Mouse (Mus musculus) stomach, embryonic 16.5 days (tissue): ENCODE results near the gene Snx1. TPM values are rescaled to one million over a fixed set of nuclear protein-coding genes. Genes with fewer than 3 reads are reported as not detected.

Experiments
- ATAC-seq: fragments of 200-750 bp; cut with Nextera tagmentation; 2 replicates; pipeline ENCODE4 v1.8.0; 2017; ENCODE audit warnings: moderate number of reproducible peaks, moderate TSS enrichment; ENCODE audit not compliant: insufficient read depth, low FRiP score
- H3K27ac ChIP-seq: fragments of 300-500 bp; sonication (generic); 2 replicates; pipeline ENCODE4 v1.5.1; 2014; ENCODE audit warnings: low read length
- H3K27me3 ChIP-seq: fragments of 300-500 bp; sonication (generic); 2 replicates; pipeline ENCODE4 v1.6.1; 2014; ENCODE audit warnings: low read length, control low read depth, mixed read lengths; ENCODE audit not compliant: control insufficient read depth, insufficient read depth
- H3K36me3 ChIP-seq: fragments of 300-500 bp; sonication (generic); 2 replicates; pipeline ENCODE4 v1.6.1; 2014; ENCODE audit warnings: low read length; ENCODE audit not compliant: control insufficient read depth, insufficient read depth
- H3K4me1 ChIP-seq: fragments of 300-500 bp; sonication (generic); 2 replicates; pipeline ENCODE4 v1.6.1; 2014; ENCODE audit warnings: low read length, control low read depth, mixed read lengths; ENCODE audit not compliant: control insufficient read depth, insufficient read depth
- H3K4me2 ChIP-seq: fragments of 300-500 bp; sonication (generic); 2 replicates; pipeline ENCODE4 v1.6.1; 2014; ENCODE audit warnings: low read depth, low read length, mixed read lengths
- H3K4me3 ChIP-seq: fragments of 300-500 bp; sonication (generic); replicated peaks from 2 replicates; pipeline ENCODE4 v1.5.1; 2014; ENCODE audit warnings: mild to moderate bottlenecking, low read length
- H3K9ac ChIP-seq: fragments of 300-500 bp; sonication (generic); 2 replicates; pipeline ENCODE4 v1.6.1; 2014; ENCODE audit warnings: low read length
- H3K9me3 ChIP-seq: fragments of 300-500 bp; sonication (generic); replicated peaks from 2 replicates; pipeline ENCODE4 v1.6.1; 2016; ENCODE audit warnings: low read length, control low read depth; ENCODE audit not compliant: control insufficient read depth
- WGBS: fragments of 180-500 bp; shearing (Covaris S2); extraction: QIAGEN DNeasy Blood & Tissue Kit; methylation state at CpG from one replicate; pipeline ENCODE4 v1.1.7; 2014; 5-methylcytosine and 5-hydroxymethylcytosine counted together
- polyA plus RNA-seq: library from polyadenylated mRNA; unstranded; fragments of >200 nt; fragmentation: Nextera tagmentation; extraction: Ambion mirVana; gene quantifications from 2 replicates; pipeline ENCODE4 v1.2.1, GENCODE M21; 2015

Gene Snx1
- polyA plus RNA-seq, 1 experiment from 2014 or later, result 121 TPM

GRCm38 (mm10) chr9:66123648-66124047 lies 2.7 kb downstream of the Snx1 start:
- H3K27ac ChIP-seq, result 0 out of 2 replicates have a peak overlapping the region, but pooled peaks have one; percentile 85
- WGBS, result 5% methylated on average over 5 of the region's 5 CpGs

GRCm38 (mm10) chr9:66121421-66121820 lies 5.0 kb downstream of the Snx1 start:
- no peak for ATAC-seq
- H3K4me2 ChIP-seq, result no peak overlapping the region
- no peaks in the 10 kb centered on the region; the same call in 1 of the 2 replicates for H3K36me3 ChIP-seq
- no peak overlapping the region for H3K4me3 ChIP-seq
- H3K27ac ChIP-seq, result no peak overlapping the region
- peaks cover 25% of the 10 kb centered on the region for H3K4me1 ChIP-seq
- H3K9me3 ChIP-seq, result no peaks in the 10 kb centered on the region
- no peaks in the 10 kb centered on the region for H3K27me3 ChIP-seq
- no peak overlapping the region for H3K9ac ChIP-seq

More at GRCm38 (mm10) chr9:66123648-66124047, 2.7 kb downstream of the Snx1 start:
- H3K4me3 ChIP-seq, result peak overlapping the region; percentile 71
- H3K9ac ChIP-seq, result peak overlapping the region; percentile 90
- no peaks in the 10 kb centered on the region for H3K9me3 ChIP-seq
- no peak for ATAC-seq
- peak overlapping the region; percentile 76 for H3K4me2 ChIP-seq
- no peaks in the 10 kb centered on the region; the same call in 1 of the 2 replicates for H3K36me3 ChIP-seq
- H3K27me3 ChIP-seq, result no peaks in the 10 kb centered on the region
- peaks cover 21% of the 10 kb centered on the region for H3K4me1 ChIP-seq

- Histone ChIP-seq H3K9me3 (no peaks in the 10 kb centered on the region), H3K27me3 (no peaks in the 10 kb centered on the region), H3K4me3 (no peak overlapping the region), H3K4me1 (peaks cover 25% of the 10 kb centered on the region), H3K9ac (no peak overlapping the region), H3K36me3 (no peaks in the 10 kb centered on the region; the same call in 1 of the 2 replicates), H3K27ac (no peak overlapping the region), H3K4me2 (no peak overlapping the region)
- no peak for ATAC-seq
- 73% methylated on average over 3 of the region's 3 CpGs for WGBS
These were observed 5.4 kb downstream of the Snx1 start for GRCm38 (mm10) chr9:66120945-66121344.

- Histone ChIP-seq H3K4me1 (peaks cover 17% of the 10 kb centered on the region), H3K27me3 (no peaks in the 10 kb centered on the region), H3K9me3 (no peaks in the 10 kb centered on the region), H3K27ac (no peak overlapping the region), H3K9ac (no peak overlapping the region), H3K4me3 (no peak overlapping the region), H3K36me3 (no peaks in the 10 kb centered on the region; the same call in 1 of the 2 replicates), H3K4me2 (no peak overlapping the region)
- ATAC-seq, result no peak
- 84% methylated on average over 4 of the region's 4 CpGs for WGBS
These were observed 6.3 kb downstream of the Snx1 start for GRCm38 (mm10) chr9:66120106-66120505.

GRCm38 (mm10) chr9:66119498-66119897 lies 6.9 kb downstream of the Snx1 start:
- 93% methylated on average over 2 of the region's 2 CpGs for WGBS
- no peak overlapping the region for H3K27ac ChIP-seq
- no peaks in the 10 kb centered on the region for H3K27me3 ChIP-seq
- no peak overlapping the region for H3K4me2 ChIP-seq
- H3K9ac ChIP-seq, result no peak overlapping the region
- peaks cover 15% of the 10 kb centered on the region for H3K4me1 ChIP-seq
- H3K4me3 ChIP-seq, result no peak overlapping the region
- ATAC-seq, result no peak
- no peaks in the 10 kb centered on the region; the same call in 1 of the 2 replicates for H3K36me3 ChIP-seq
- no peaks in the 10 kb centered on the region for H3K9me3 ChIP-seq

- no peak for ATAC-seq
- 59% methylated on average over 8 of the region's 8 CpGs for WGBS
- Histone ChIP-seq H3K4me3 (no peak overlapping the region), H3K4me2 (no peak overlapping the region), H3K4me1 (peaks cover 4% of the 10 kb centered on the region; the same call in 1 of the 2 replicates), H3K27me3 (no peaks in the 10 kb centered on the region), H3K9ac (no peak overlapping the region), H3K27ac (peak overlapping the region; percentile 52; the same call in 1 of the 2 replicates), H3K9me3 (no peaks in the 10 kb centered on the region), H3K36me3 (no peaks in the 10 kb centered on the region)
These were observed 9.5 kb downstream of the Snx1 start for GRCm38 (mm10) chr9:66116890-66117289.

GRCm38 (mm10) chr9:66114341-66114740 lies 12.0 kb downstream of the Snx1 start:
- no peaks in the 10 kb centered on the region for H3K27me3 ChIP-seq
- H3K27ac ChIP-seq, result no peak overlapping the region
- H3K4me2 ChIP-seq, result no peak overlapping the region
- no peak for ATAC-seq
- H3K4me1 ChIP-seq, result peaks cover 4% of the 10 kb centered on the region; the same call in 1 of the 2 replicates
- H3K4me3 ChIP-seq, result no peak overlapping the region
- no peak overlapping the region for H3K9ac ChIP-seq
- H3K36me3 ChIP-seq, result no peaks in the 10 kb centered on the region
- 87% methylated on average over 3 of the region's 3 CpGs for WGBS
- H3K9me3 ChIP-seq, result no peaks in the 10 kb centered on the region

GRCm38 (mm10) chr9:66110611-66111379 lies 15.6 kb downstream of the Snx1 start:
- peak overlapping the region; percentile 2; the same call in 1 of the 2 replicates for H3K27ac ChIP-seq
- H3K4me2 ChIP-seq, result no peak overlapping the region
- H3K4me1 ChIP-seq, result no peaks in the 10 kb centered on the region; the same call in 1 of the 2 replicates
- H3K36me3 ChIP-seq, result no peaks in the 10 kb centered on the region
- no peak overlapping the region for H3K4me3 ChIP-seq
- 81% methylated on average over 8 of the region's 8 CpGs for WGBS
- no peak overlapping the region for H3K9ac ChIP-seq
- no peak for ATAC-seq
- H3K27me3 ChIP-seq, result no peaks in the 10 kb centered on the region
- H3K9me3 ChIP-seq, result no peaks in the 10 kb centered on the region

GRCm38 (mm10) chr9:66110126-66110525 lies 16.3 kb downstream of the Snx1 start:
- H3K4me2 ChIP-seq, result no peak overlapping the region
- WGBS, result 64% methylated on average over 8 of the region's 8 CpGs
- peak overlapping the region; percentile 2; the same call in 1 of the 2 replicates for H3K27ac ChIP-seq
- H3K36me3 ChIP-seq, result peaks cover 5% of the 10 kb centered on the region; the same call in 1 of the 2 replicates
- H3K4me1 ChIP-seq, result no peaks in the 10 kb centered on the region; the same call in 1 of the 2 replicates
- no peaks in the 10 kb centered on the region for H3K27me3 ChIP-seq
- H3K9ac ChIP-seq, result no peak overlapping the region
- no peak for ATAC-seq
- no peaks in the 10 kb centered on the region for H3K9me3 ChIP-seq
- no peak overlapping the region for H3K4me3 ChIP-seq
